Mouse (Mus musculus) midbrain, embryonic 15.5 days (tissue): ENCODE measurements around the gene Vps13c. TPM values are rescaled to one million over a fixed set of nuclear protein-coding genes. Genes with fewer than 3 reads are reported as not detected.

Experiments
- ATAC-seq: fragments of 200-750 bp; cut with Nextera tagmentation; replicated peaks from 2 replicates; pipeline ENCODE4 v1.8.0; 2017; ENCODE audit warnings: moderate TSS enrichment
- H3K27ac ChIP-seq: fragments of 300-500 bp; sonication (generic); 2 replicates; pipeline ENCODE4 v1.5.1; 2015; ENCODE audit warnings: mild to moderate bottlenecking, inconsistent platforms
- H3K27me3 ChIP-seq: fragments of 300-500 bp; sonication (generic); replicated peaks from 2 replicates; pipeline ENCODE4 v1.6.1; 2015; ENCODE audit warnings: inconsistent platforms
- H3K36me3 ChIP-seq: fragments of 300-500 bp; sonication (generic); replicated peaks from 2 replicates; pipeline ENCODE4 v1.6.1; 2015; ENCODE audit warnings: inconsistent platforms
- H3K4me1 ChIP-seq: fragments of 300-500 bp; sonication (generic); 2 replicates; pipeline ENCODE4 v1.6.1; 2015; ENCODE audit warnings: inconsistent platforms
- H3K4me2 ChIP-seq: fragments of 300-500 bp; sonication (generic); 2 replicates; pipeline ENCODE4 v1.6.1; 2015; ENCODE audit warnings: inconsistent platforms, mild to moderate bottlenecking, moderate library complexity
- H3K4me3 ChIP-seq: fragments of 300-500 bp; sonication (generic); 2 replicates; pipeline ENCODE4 v1.5.1; 2015; ENCODE audit warnings: mild to moderate bottlenecking, inconsistent platforms
- H3K9ac ChIP-seq: fragments of 300-500 bp; sonication (generic); 2 replicates; pipeline ENCODE4 v1.6.1; 2015; ENCODE audit warnings: mild to moderate bottlenecking, inconsistent platforms
- H3K9me3 ChIP-seq: fragments of 300-500 bp; sonication (generic); 2 replicates; pipeline ENCODE4 v1.6.1; 2016; ENCODE audit warnings: inconsistent platforms
- WGBS: fragments of 180-500 bp; shearing (Covaris S2); methylation state at CpG from one replicate; pipeline ENCODE4 v1.1.7; 2015; ENCODE audit warnings: mixed read lengths; 5-methylcytosine and 5-hydroxymethylcytosine counted together
- polyA plus RNA-seq: library from polyadenylated mRNA; unstranded; fragments of >200 nt; fragmentation: Nextera tagmentation; extraction: Ambion mirVana; gene quantifications from 2 replicates; pipeline ENCODE4 v1.2.1, GENCODE M21; 2015

Gene Vps13c
- polyA plus RNA-seq, 1 experiment from 2014 or later, result 12.8 TPM

DNA sequence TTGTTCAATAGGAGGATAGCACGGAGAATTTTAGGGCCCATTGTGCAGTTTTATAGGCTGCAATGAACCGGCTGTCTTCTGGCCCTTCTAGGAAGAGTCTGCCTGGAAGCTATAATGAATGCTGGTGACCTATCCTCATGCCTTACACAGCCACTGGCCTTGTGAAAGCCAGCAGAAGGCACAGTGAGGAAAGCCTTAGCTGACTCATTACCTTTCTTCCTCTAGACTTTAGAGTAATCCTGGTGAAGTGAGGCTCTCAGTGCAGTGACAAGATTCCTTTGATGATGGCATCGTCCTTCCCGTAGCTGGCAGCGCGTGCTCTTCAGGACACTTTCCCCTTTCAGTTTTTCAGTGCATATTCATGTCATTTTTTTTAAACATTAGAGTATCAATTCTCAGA lies 27.2 kb downstream of the Vps13c start:
- Histone ChIP-seq H3K36me3 (no peaks in the 10 kb centered on the region), H3K9me3 (no peaks in the 10 kb centered on the region), H3K4me3 (no peak overlapping the region), H3K27ac (no peak overlapping the region), H3K4me1 (no peaks in the 10 kb centered on the region), H3K27me3 (no peaks in the 10 kb centered on the region), H3K9ac (no peak overlapping the region), H3K4me2 (no peak overlapping the region)
- ATAC-seq, result no peak
- 74% methylated on average over 6 of the region's 6 CpGs for WGBS

DNA sequence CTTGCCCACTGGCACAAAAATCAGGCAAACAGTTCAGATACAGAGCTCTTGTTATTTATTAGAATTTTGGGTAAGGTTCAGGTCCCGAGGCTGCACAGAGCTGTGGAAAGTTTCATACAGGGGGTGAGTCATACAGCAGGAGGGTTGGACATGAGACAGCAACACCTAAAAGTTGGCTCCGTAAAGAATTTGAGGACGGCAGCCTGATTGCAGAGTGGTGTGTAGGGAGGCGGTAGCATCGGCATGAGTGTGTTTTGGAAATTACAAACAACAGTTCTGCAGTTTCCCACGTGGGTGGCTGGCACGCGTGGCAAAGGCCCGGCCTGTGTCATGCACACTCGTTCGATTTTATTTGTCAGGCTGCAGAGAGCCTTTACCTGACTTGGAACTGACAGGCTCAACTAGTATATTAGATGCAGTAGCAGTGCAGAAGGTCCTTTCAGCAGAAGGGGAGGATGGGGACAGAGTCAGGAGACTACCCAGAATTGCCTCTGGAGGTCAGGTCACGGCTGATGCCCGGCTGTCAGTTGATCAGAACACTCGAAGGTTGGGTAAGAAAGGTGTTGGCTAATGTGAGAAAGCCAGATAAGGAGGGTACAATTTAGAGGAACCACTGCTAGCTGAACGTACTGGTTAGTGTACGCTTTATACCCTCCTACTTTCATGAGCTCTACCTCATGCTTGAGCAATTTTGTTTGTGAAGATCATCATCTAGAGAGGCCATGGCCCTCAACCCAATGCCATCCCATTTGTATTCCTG lies 29.7 kb downstream of the Vps13c start:
- no peak overlapping the region for H3K4me2 ChIP-seq
- 93% methylated on average over 16 of the region's 16 CpGs for WGBS

DNA sequence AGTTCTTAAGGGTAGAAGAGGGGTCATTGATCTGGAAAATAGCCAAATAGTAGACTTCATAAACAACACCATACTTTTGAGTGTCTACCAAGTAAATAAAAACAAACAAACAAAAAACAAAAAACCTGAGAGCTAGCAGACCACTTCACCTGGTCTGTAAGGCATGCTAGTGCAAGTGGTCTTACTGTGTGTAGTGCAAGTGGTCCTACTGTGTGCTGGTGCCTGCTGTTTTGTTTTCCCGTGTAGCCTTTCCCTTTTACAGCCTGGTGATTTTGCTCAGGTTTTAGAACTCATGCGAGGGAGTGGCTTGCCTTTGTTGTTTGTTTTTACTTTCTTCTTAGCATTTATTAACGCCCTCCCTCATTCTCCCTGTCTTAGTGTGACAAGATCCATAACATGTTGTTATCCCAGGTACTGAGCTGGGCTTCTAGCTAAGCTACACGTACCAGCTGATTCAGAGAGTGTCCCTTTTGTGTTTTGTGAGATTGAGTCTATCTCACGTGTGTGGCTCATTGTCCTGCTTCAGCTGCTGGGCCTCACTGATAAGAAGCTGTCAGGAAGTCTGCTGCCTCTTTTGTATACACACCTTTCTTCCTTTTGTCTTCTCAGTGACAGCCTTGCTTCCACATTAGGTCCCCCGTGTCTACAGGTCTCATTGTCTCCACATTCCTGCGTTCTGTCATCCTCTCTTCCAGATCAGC lies 34.5 kb downstream of the Vps13c start:
- H3K4me3 ChIP-seq, result no peak overlapping the region
- H3K4me2 ChIP-seq, result no peak overlapping the region
- H3K9ac ChIP-seq, result no peak overlapping the region
- H3K9me3 ChIP-seq, result no peaks in the 10 kb centered on the region
- H3K27me3 ChIP-seq, result no peaks in the 10 kb centered on the region
- H3K36me3 ChIP-seq, result no peaks in the 10 kb centered on the region
- no peak for ATAC-seq
- WGBS, result 71% methylated on average over 7 of the region's 7 CpGs
- no peaks in the 10 kb centered on the region for H3K4me1 ChIP-seq
- no peak overlapping the region for H3K27ac ChIP-seq

More for the DNA sequence above, 29.7 kb downstream of the Vps13c start:
- Histone ChIP-seq H3K9ac (no peak overlapping the region), H3K27me3 (no peaks in the 10 kb centered on the region), H3K9me3 (no peaks in the 10 kb centered on the region), H3K36me3 (no peaks in the 10 kb centered on the region), H3K4me3 (no peak overlapping the region), H3K27ac (no peak overlapping the region), H3K4me1 (no peaks in the 10 kb centered on the region)
- ATAC-seq, result no peak

DNA sequence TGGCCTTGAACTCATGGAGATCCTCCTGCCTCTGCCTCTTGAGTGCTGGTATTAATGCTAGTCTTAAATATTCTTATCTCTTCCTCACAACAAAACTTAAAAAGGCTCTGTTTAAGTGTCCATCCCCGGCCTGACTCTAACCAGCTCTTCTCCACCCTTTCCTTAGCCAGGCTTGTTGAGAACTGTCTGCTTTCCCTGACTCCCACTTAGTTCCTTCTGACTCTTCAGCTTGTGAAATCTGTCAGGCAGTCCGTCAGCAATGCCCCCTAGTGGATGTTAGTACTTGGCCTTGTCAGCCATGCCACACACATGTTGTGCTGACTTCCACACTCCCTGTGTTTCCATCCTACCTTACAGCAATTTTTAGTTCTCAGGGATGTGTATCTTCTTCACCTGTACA lies 35.1 kb downstream of the Vps13c start:
- no peak for ATAC-seq
- WGBS, result 57% methylated on average over 2 of the region's 2 CpGs
- H3K27ac ChIP-seq, result no peak overlapping the region
- H3K9me3 ChIP-seq, result no peaks in the 10 kb centered on the region
- H3K4me1 ChIP-seq, result no peaks in the 10 kb centered on the region
- no peaks in the 10 kb centered on the region for H3K27me3 ChIP-seq
- H3K4me2 ChIP-seq, result no peak overlapping the region
- no peaks in the 10 kb centered on the region for H3K36me3 ChIP-seq
- H3K4me3 ChIP-seq, result no peak overlapping the region
- H3K9ac ChIP-seq, result no peak overlapping the region

DNA sequence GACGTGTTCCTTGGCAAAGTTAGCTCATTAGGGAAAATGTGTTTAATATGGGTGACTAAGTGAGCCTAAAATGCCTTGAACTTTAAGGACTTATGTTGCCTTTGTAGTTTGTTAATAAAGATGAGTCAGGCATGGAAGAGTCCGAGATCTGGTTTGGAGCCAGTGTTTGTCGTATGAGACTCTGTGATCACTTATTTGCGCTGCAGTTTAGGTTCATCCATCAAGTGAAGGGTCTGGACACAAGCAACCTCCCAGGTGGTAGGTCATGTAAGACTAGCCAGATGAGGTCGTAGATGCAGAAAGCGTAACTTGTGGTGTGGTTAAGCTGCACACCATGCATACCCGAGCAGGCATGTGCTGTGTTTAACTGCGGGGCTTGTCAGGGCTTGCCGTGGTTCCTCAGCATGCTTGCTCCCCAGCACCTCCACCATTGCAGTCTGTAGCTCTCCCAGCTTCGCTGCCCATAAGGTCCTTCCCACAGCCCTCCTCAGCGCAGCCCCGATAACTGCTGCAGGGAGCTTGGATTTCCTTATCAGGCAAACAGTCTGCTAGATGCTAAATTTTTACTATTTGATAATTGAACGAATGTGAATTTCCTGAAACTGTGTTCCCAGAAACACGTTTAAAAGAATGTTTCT lies 37.0 kb downstream of the Vps13c start:
- Histone ChIP-seq H3K27ac (no peak overlapping the region), H3K9me3 (no peaks in the 10 kb centered on the region), H3K4me2 (no peak overlapping the region), H3K4me1 (no peaks in the 10 kb centered on the region), H3K4me3 (no peak overlapping the region), H3K36me3 (0 out of 2 replicates have a peak, but pooled peaks cover 2% of the 10 kb centered on the region), H3K9ac (no peak overlapping the region), H3K27me3 (no peaks in the 10 kb centered on the region)
- 86% methylated on average over 14 of the region's 14 CpGs for WGBS
- ATAC-seq, result no peak

DNA sequence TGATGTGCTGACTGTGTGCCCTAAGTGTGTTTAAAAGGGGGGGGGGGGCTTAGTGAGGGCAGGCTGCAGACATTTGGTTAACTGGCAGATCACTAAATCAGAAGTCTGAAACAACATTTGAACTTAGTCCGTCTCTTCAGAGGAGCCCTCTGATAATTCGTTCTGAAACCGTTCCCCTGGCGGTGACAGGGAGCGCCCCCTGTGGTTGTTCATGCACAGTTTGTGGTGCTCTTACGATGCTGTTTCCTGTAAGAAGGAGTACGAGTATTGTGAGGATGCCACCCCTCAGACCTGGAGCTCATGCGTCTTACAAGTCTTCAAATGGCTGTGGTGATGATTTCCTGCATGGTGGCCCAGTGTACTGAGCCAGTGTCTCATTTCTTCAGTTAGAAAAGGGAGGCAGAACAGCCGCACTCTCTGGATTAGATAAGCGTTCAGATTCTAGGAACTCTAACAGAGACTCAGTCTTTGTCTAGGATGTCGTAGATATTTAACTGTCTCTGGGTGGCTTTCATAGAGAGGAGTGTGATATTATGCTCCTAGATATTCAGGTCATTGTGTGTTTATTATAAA lies 38.1 kb downstream of the Vps13c start:
- Histone ChIP-seq H3K27ac (no peak overlapping the region), H3K4me3 (no peak overlapping the region), H3K4me2 (no peak overlapping the region), H3K4me1 (no peaks in the 10 kb centered on the region), H3K36me3 (0 out of 2 replicates have a peak, but pooled peaks cover 2% of the 10 kb centered on the region), H3K9ac (no peak overlapping the region), H3K27me3 (no peaks in the 10 kb centered on the region), H3K9me3 (no peaks in the 10 kb centered on the region)
- 92% methylated on average over 11 of the region's 11 CpGs for WGBS
- no peak for ATAC-seq

DNA sequence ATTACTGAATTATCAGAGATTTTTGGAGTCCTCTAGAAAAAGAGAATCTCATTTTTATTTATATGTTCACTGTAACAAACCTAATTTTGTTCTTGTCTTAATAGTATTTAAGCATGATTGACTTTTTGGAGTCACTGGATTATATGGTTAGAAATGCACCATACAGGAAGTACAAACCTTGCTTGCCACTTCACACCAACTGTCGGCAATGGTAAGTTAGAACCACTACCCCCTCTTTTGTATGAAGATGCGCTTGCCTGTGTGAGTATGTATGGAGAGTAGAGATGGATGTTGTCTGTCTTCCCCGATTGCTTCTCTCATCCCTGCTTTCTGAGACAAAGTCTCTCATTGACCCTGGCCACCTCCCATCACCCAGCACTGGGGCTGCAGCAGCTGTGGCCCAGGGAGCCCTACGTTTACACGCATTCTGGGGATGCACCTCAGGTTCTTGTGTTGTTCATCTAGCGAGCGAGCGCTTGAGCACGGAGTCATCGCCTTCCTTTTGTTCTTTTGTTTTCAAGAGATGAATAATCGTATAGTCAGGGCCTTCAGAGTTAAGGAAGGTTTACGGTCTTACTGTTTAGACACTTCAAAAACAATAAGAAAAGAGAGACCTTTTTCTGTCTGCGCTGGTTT lies 43.3 kb downstream of the Vps13c start:
- peaks cover 5% of the 10 kb centered on the region; the same call in 1 of the 2 replicates for H3K36me3 ChIP-seq
- H3K4me1 ChIP-seq, result no peaks in the 10 kb centered on the region
- no peaks in the 10 kb centered on the region for H3K27me3 ChIP-seq
- H3K4me3 ChIP-seq, result no peak overlapping the region
- no peak overlapping the region for H3K9ac ChIP-seq
- H3K9me3 ChIP-seq, result no peaks in the 10 kb centered on the region
- H3K4me2 ChIP-seq, result no peak overlapping the region
- no peak overlapping the region for H3K27ac ChIP-seq
- ATAC-seq, result no peak
- 78% methylated on average over 13 of the region's 13 CpGs for WGBS

DNA sequence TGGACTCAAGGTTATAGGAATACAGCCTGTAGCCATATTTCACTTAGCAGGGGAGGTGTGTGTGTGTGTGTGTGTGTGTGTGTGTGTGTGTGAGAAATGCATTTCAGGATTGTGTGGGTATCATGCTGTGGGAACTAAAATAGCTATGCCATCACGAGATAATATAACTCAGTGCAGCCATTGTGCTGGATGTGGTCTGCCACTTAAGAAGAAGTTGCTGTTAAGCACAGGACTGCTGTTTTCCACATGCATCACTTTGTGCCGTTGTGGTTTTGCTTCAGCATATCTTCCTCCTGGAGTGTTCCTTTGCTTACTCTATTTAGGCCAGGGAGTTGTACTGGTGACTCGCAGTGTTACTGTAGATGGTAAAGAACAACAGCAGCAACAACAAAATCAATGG lies 43.9 kb downstream of the Vps13c start:
- Histone ChIP-seq H3K4me3 (no peak overlapping the region), H3K36me3 (peaks cover 5% of the 10 kb centered on the region; the same call in 1 of the 2 replicates), H3K4me1 (no peaks in the 10 kb centered on the region), H3K9ac (no peak overlapping the region), H3K27ac (no peak overlapping the region), H3K4me2 (no peak overlapping the region), H3K27me3 (no peaks in the 10 kb centered on the region), H3K9me3 (no peaks in the 10 kb centered on the region)
- no peak for ATAC-seq
- 94% methylated on average over 3 of the region's 3 CpGs for WGBS

DNA sequence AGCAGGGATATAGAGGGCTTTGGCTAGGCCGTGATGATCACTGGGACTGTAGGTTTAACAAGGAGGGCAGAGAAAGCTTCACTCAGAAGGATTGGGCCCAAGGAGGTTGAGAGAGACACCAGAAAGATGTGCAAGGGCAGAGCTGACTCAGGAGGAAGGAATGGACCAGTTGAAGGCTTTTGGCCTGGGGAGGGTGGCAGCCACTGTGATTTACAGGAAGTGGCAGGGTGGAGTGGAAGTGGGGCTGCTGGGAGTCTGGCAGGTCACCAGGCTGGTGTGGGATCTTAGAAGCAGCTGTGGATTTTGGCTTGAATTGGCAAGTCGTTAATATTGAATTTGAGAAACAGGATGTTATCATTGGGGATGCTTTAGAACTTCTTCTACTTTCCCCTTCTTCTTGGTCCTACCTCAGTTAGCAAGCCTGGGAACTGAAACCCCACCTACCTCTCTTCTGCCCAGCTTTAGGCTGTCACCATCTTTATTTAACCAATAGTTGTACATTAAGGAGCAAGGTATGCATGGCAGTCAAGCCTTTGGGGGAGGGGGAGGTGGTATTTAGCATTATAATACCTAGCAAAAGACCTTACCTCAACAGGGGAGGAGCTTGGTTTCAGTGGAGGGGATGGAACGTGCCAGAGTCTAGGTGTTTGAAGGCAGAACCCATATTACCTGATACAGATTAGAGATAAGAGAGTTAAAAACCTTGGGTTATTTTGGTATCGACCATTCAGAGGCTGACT lies 47.0 kb downstream of the Vps13c start:
- no peak overlapping the region for H3K9ac ChIP-seq
- WGBS, result 80% methylated on average over 4 of the region's 4 CpGs
- no peaks in the 10 kb centered on the region for H3K4me1 ChIP-seq
- no peaks in the 10 kb centered on the region for H3K9me3 ChIP-seq
- no peak overlapping the region for H3K27ac ChIP-seq
- peaks cover 7% of the 10 kb centered on the region; the same call in 1 of the 2 replicates for H3K36me3 ChIP-seq
- no peak overlapping the region for H3K4me3 ChIP-seq
- H3K4me2 ChIP-seq, result no peak overlapping the region
- H3K27me3 ChIP-seq, result no peaks in the 10 kb centered on the region
- ATAC-seq, result no peak

DNA sequence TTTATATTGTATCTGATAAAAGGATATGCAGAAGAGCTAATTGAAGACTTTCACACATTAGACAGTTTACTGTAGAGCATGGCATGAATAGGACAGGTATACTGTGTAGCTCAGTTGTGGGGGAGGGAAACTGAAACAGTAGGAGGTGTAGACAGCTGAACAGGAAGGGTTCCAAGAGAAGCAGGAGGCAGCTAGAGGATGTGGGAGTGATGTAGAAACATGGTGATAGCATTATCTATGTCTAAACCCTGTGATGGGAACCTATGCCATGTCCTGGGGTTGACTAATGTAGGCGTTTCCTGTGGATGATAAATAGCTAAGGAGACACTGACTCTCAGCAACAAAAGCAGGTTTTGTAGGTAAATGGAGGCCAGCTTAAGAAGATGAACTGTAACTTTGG lies 53.3 kb downstream of the Vps13c start:
- no peak for ATAC-seq
- no peak overlapping the region for H3K9ac ChIP-seq
- H3K4me1 ChIP-seq, result peaks cover 7% of the 10 kb centered on the region
- no peak overlapping the region for H3K4me3 ChIP-seq
- H3K27me3 ChIP-seq, result no peaks in the 10 kb centered on the region
- WGBS, result 95% methylated on average over 1 of the region's 1 CpGs
- H3K27ac ChIP-seq, result no peak overlapping the region
- H3K36me3 ChIP-seq, result 0 out of 2 replicates have a peak, but pooled peaks cover 13% of the 10 kb centered on the region
- H3K9me3 ChIP-seq, result no peaks in the 10 kb centered on the region
- no peak overlapping the region for H3K4me2 ChIP-seq

DNA sequence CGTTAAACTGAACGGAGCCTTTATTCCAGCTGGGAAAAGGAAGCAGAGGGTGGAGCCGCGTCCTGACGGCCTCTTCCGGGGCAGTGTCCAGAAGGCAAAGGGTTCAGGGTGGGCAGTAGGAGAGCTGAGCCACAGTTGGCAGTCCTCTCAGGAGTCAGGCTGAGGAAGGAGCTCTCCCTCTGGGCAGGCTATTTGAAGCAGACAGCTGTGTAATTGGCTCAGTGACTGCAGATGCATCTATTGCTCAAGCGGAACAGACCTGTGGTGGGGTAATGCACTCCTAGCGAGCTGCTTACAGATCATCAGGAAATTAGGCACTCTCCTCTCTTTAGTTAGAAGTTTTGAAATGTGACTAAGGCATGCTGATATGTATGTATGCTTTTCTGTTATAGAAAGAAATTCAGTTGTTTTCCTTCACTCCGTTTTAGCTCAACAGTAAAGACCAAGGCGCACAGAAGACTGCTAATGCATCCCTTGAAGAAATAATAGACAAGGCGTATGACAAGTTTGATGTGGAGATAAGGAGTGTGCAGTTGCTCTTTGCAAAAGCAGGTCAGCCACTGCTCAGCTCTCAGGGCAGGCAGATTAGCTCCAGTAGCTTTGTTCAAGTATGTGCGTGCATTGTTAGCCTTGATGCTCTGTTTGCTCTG lies 56.6 kb downstream of the Vps13c start:
- no peaks in the 10 kb centered on the region for H3K9me3 ChIP-seq
- no peak for ATAC-seq
- H3K4me3 ChIP-seq, result no peak overlapping the region
- 39% methylated on average over 12 of the region's 12 CpGs for WGBS
- no peak overlapping the region for H3K4me2 ChIP-seq
- no peak overlapping the region for H3K9ac ChIP-seq
- no peak overlapping the region for H3K27ac ChIP-seq
- peaks cover 7% of the 10 kb centered on the region for H3K4me1 ChIP-seq
- no peaks in the 10 kb centered on the region for H3K27me3 ChIP-seq
- peaks cover 14% of the 10 kb centered on the region; the same call in 1 of the 2 replicates for H3K36me3 ChIP-seq
